Mouse (Mus musculus) cortical plate, adult 2 months (tissue): Measurements from ENCODE around the gene Gnb4.

Source experiments
- CTCF ChIP-seq: fragments of 200-500 bp; IDR thresholded peaks from 2 replicates; pipeline ENCODE4 v1.5.1; 2011; ENCODE audit warnings: mild to moderate bottlenecking, control low read depth, low read length; ENCODE audit not compliant: insufficient read depth; ENCODE audit errors: extremely low read depth
- POLR2A ChIP-seq: fragments of 200-500 bp; IDR thresholded peaks from 2 replicates; pipeline ENCODE4 v1.6.1; 2011; ENCODE audit warnings: mild to moderate bottlenecking, low read length, control low read depth; ENCODE audit not compliant: insufficient read depth; ENCODE audit errors: extremely low read depth

DNA sequence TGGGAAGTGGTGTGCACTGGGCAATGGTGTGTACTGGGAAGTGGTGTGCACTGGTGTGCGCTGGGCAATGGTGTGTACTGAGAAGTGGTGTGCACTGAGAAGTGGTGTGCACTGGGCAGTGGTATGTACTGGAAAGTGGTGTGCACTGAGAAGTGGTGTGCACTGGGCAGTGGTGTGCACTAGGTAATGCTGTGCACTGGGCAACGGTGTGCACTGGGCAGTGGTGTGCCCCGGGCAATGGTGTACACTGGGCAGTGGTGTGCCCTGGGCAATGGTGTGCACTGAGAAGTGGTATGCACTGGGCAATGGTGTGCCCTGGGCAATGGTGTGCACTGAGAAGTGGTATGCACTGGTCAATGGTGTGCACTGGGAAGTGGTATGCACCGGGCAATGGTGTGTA, 7.2 kb downstream of the Gnb4 start:
- TF ChIP-seq POLR2A, result no peak
- no peak for TF ChIP-seq CTCF
